Mouse (Mus musculus): ENCODE data around the gene Zcchc8. TPM values are rescaled to one million over a fixed set of nuclear protein-coding genes. Genes with fewer than 3 reads are reported as not detected.

Gene Zcchc8
- total RNA-seq, 2 experiments from 2014 or later = 45.4 to 50.1 TPM

- DNase-seq (ENCODE audit: extremely low spot score in 1 of 2, low spot score in 1 of 2) = no peak
Measured at GRCm38 (mm10) chr5:123650825-123651224, 70.1 kb downstream of the Zcchc8 start.

Other genes starting within 250 kb of the Zcchc8 start
- gene Lrrc43, start 231.8 kb downstream of the Zcchc8 start, total RNA-seq (2021) = 1 to 10 TPM in 1 of 2 experiments, under 1 TPM in 1; 0.17 to 1.1 TPM
- gene Il31, start 231.6 kb downstream of the Zcchc8 start, total RNA-seq (2021) = not detected
- gene B3gnt4, start 210.6 kb downstream of the Zcchc8 start, total RNA-seq (2021) = 1 to 10 TPM in 1 of 2 experiments, under 1 TPM in 1; 0.94 to 1.2 TPM
- gene Diablo, start 196.9 kb downstream of the Zcchc8 start, total RNA-seq (2021) = 10 to 100 TPM; 34.4 to 35.3 TPM
- gene Gm49027, start 195.6 kb downstream of the Zcchc8 start, total RNA-seq (2021) = 1 to 10 TPM; 2.0 to 5.2 TPM
- gene Vps33a, start 148.1 kb downstream of the Zcchc8 start, total RNA-seq (2021) = 10 to 100 TPM; 80.6 to 82.4 TPM
- 100 to 1,000 TPM; 114 to 130 TPM for gene Clip1, start 36.5 kb downstream of the Zcchc8 start, total RNA-seq (2021)
- gene Rsrc2, start 28.3 kb upstream of the Zcchc8 start, total RNA-seq (2021) = 100 to 1,000 TPM in 1 of 2 experiments, 10 to 100 TPM in 1; 90.6 to 108 TPM
- 1 to 10 TPM; 1.9 to 2.9 TPM for gene Kntc1, start 28.6 kb upstream of the Zcchc8 start, total RNA-seq (2021)
- gene Hcar2, start 144.4 kb upstream of the Zcchc8 start, total RNA-seq (2021) = under 1 TPM in 1 of 2 experiments, not detected in 1; 0.12 TPM
- gene Hcar1, start 158.9 kb upstream of the Zcchc8 start, total RNA-seq (2021) = under 1 TPM; 0.61 to 0.74 TPM
- 10 to 100 TPM; 60.5 to 62.0 TPM for gene Denr, start 186.1 kb upstream of the Zcchc8 start, total RNA-seq (2021)
- gene Gm43518, start 206.3 kb upstream of the Zcchc8 start, total RNA-seq (2021) = 1 to 10 TPM in 1 of 2 experiments, under 1 TPM in 1; 0.54 to 1.4 TPM
- 1 to 10 TPM; 3.5 to 4.3 TPM for gene Ccdc62, start 209.6 kb upstream of the Zcchc8 start, total RNA-seq (2021)

Measured in layer of hippocampus, postnatal 25 days (tissue).